Mouse (Mus musculus): ENCODE results near the gene Unc45b.

DNA sequence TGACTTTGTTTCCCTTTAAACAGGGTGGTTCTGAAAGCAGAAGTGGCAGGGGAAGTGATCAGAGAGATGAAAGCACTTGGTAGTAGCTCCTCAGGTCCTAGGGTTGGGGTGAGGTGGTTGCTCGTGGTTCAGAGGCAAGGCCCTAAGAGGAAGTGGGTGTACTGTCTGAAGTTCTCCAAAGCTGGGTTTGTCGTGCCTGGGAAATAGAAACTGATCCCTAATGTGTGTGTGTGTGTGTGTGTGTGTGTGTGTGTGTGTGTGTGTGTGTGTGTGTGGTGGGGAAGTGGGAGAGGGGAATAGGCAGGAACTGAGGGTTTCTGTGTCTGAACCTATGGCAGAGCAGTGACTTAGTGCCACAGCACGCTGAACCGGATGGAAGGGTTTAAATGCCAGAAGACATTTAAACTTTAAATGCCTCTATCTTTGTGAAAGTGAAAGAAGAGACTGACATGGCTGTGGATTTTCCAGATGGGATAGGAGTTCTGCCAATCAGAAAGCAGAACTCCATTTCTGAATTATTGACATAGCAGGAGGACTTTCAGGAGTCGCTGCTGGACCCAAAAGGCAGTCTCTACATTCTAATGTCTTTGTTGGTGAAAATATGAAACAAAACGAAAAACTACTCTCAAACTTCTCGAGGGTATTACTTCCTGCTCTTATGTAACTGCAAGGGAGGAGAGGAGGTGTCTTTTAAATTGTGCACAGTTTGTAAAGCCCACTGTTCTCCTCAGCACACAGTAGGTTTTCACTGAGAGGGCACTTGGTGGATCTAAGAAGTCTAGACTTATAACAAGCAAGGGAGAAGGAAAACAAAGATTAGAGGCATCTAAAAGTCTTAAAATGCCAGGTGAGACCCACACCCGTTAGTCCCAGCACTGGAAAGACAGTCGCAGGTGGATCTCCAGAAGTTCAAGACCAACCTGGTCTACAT, 42.5 kb downstream of the Unc45b start:
- no peak for TF ChIP-seq POLR2A (IDR thresholded peaks at IDR 0.05; ENCODE audit: borderline replicate concordance, control insufficient read depth, low read depth, low read length)
- TF ChIP-seq CTCF (IDR thresholded peaks at IDR 0.05; ENCODE audit: control insufficient read depth, insufficient read depth, low read length): no peak

Data from bone marrow, adult 2 months (tissue).